Mouse (Mus musculus) brain, embryonic 18.5 days (tissue): ENCODE measurements around the gene Amacr.
"Not testable (repeated sequence)": the region's sequence is repeated elsewhere in the genome, so short reads cannot be mapped to it uniquely, and the experiment has no call there.

ENCODE experiments used
- DNase-seq: peaks from one replicate; pipeline ENCODE4 v3.0.0-alpha.2; 2012; ENCODE audit warnings: low read depth, low spot score

The Amacr gene

DNA sequence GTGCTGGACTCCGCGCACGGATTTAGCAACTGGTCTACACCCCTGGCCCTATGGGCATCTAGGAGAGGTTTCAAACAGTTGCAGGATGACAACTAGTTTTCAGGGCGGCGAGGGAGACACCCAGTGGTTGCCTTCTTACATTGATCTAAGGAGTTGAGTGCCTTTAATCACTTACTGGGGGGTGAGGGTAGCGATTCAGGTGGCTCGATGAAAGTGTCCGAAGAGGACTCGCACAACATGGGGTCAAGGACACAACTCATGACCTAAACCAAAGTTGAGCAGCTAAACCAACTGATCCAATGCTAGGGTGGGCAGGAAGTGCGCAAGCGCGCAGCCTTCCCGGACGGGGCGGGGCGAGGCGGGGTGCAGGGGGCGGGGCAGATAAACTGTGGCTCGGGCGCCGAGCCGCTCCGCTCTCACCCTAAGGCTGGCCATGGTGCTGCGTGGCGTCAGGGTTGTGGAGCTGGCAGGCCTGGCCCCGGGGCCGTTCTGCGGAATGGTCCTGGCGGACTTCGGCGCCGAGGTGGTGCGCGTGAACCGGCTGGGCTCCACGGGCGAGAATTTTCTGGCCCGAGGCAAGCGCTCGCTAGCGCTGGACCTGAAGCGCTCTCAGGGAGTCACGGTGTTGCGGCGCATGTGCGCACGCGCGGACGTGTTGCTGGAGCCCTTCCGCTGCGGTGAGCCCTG is at the start of gene Amacr:
Amacr (plus strand) TSS at position 380 of the 687 bp plus-strand sequence.
- peak; percentile 68 for DNase-seq

DNA sequence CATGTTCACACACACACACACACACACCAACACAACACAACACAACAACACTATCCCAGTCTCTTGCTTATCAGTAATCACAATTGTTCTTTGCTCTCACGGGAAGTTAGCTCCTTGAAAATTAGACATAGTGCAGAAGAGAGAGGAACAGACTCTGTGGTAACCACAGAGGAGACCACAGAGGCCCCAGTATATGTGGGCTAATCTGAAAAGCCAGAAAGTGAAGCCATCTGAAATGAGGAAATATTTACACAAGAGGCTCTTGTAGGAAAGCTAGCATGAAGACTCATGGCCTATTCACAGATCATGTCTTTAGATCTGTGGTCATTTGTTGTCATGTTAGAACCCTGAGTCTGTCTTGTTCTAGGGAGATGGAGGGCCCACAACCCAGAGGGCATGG is 47.6 kb upstream of the Amacr start:
- DNase-seq, result no peak

DNA sequence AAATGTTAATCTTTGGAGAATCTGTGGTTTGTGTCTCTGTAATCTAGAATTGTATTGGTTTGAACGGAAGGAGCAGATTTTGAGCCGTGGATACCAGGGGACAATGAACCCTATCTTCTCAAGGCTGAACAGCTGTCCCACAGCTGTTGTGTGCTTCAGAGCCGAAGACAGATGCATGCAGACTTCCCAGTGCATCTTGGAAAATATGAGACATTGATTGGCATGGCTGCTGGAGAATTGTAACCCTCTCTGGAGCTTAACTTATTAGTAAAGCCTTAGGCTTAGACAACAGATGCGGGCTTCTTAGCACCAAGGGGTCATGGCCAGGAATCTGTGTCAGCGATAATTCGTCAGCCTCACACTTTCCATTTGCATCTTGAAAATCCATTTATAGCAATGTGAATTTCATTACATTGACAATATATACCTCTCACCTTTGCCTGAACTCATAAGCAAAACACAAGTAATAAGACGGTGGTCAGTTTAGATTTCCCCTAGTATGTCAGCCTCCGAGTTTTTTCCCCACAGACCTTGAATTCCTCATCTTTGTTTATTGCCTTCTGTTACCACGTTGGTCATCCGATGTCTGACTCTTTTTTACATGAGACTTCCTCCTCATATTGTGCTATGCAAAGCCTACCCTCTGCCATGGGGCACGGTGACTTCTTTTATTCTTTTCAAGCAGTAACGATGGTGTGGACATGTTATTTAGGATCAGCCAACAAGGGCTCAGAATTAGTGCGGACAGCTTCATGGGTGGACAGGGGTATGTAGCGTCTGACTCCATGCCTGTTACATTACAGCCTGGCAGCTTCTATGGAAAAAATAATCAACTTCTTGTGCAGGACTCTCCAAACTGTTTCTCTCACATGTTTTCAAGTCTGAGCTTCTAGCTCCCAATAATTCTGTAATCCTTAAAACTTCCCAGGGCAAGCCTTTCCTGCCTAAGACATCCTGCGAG is 41.1 kb upstream of the Amacr start:
- no peak for DNase-seq

DNA sequence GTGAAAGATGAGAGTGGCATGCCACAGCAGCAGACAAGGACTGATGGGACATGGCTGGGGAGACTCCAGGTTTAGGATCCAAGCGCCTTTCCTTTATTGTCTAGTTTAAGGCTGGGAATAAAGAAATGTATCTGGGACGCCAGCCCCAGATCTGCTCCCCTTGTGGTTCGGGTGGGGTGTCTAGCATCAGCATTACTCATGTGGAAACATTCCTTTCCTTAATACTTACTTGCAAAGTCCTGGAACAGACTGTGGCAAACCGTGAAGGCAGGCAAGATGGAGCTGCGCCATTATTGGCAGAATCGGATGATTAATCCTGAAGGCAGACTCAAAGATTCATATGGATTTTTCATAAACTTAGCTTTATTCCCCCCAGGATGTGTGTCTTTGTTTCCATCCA is 39.7 kb upstream of the Amacr start:
- no peak for DNase-seq

DNA sequence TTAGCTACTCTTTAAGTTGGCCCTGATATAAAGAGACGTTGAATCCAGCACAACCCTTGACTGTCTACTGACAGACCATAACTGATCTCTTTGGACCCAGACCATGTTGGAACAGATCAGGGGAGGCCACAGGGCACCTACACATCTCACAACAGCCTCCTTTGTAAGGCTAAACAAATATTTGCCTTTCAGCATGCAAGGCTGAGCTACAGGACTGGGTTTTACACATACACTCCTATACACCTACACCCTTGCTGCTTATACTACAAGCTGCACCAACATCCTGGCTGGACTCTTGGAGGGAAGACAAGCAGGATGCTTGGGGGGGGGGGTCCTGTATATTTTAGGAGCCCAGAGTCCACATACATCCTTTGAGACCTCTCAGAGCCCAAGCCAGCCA is 33.7 kb upstream of the Amacr start:
- no peak for DNase-seq

DNA sequence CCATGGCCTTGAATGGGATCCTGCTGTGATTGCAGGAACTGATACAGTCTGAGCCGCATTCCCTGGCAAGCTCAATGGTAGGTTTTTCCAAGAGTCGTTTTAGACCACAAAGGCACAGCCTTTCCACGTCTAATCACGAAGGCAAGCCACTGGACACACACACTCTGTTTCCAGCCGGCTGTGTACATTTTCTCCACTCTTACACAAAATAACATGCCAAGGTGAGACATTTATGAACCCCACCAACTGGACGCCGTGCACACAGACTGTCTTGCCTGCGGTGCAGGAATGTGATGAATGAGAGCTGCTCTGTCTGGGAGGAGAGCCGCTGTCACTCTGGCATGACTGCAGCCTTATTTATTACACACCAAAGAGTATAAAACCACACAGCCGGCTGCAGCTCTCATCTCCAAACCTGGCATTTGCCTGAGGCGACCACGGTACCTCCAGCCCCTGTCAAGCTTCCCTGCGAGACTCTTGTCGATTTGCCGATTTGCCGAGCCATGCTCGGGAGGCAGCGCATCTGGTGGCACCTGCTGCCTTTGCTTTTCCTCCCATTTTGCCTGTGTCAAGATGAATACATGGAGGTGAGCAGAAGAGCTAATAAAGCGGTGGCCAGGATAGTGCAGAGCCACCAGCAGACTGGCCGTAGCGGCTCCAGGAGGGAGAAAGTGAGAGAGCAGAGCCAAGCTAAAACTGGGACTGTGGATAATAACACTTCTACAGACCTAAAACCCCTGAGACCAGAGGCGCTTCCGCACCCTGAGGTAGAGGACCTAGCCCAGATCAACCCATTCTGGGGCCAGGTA is 29.4 kb upstream of the Amacr start, which contains the start of gene C1qtnf3:
C1qtnf3 (plus strand) TSS at position 382 of the 809 bp plus-strand sequence.
- no peak for DNase-seq

DNA sequence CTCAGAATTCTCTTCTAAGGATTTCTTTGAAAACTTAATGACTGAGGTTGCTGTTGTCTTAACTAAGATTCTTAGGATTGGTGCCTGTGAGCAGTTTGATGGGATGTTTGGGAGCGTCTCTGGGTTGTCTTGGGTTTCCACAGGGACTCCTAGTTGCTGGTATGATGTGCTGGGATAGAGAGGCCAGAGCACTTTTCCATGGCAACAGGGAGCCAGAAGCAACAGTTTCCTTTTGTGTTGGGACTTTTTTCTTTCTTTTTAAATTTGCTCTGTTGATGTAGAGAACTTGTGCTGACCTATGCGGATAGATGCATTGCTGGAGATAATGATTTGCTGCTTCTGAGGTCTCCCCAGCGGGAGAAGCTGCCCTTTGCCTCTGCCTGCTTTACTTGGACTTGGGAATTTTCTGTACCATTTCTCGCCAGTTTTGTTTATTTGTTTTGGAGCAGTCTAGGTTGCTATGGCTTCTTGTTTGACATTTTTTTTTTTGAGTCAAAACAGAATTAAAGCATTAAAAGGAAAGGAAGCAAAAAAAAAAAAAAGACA is 28.7 kb upstream of the Amacr start:
- no peak for DNase-seq

DNA sequence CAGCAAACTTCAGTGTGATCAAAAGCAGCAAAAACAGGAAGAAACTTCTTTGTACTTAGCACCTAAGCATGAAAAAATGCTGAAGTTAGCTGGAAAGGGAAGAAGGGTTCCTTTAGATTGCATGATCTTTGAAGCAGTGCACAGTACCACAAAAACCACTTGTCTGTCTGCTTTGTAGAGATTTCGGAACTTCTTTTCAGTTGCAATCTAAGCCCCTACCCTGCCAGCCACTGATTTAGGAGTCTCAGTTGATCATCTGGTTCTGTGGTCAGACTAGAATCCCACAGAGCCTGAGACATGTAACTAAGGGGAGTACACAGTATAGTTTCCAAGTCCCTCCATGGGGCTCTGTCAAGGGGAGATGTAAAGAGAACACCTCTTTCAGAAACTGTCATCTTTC is 28.1 kb upstream of the Amacr start:
- no peak for DNase-seq

DNA sequence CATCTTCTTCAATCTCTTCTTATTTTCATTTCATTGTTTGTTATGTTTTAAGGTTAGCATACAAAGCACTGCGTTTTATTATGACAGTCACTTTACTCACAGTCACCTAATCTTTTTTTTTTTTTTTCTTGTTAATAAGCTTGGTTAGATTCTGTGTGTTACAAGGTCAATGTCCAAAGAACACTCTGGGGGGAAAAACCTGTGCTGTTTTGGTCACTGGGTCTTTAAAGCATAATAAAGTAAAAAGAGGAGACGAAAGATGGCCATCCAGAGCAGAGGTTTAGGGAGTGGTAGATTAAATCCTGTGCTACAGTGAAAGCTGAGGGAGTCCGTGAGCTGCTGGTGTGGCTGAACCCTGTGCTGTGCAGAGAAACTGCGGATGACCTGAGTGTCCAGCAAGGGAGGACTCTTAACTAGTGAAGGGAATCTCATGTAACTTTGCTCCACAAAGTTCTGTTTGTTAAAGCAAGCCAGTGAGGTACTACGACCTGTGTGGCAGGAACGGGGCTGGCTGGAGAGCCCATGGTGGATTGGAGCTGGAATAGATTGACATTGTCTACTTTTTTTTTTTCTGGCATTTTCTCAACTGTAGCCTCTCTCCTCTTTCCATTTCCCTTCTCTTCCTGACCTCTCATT is 27.1 kb upstream of the Amacr start:
- DNase-seq, result no peak

DNA sequence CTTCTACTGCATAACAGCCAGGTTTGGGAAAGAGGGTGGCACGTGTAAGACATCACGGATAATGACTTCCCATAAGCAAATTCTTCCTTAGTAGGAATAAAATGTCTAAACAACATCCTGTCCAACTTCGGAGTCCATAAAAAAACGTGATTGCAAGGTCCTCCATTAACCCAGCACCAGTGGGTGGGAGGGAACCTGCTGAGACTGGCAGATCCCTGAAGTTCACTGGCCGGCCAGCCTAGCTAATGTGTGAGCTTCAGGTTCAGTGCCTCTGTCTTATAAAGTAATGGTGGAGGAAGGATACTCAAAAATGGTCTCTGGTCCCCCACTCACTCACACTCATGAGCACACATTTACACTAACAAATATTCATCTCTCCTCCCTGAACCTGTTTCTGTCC is 26.4 kb upstream of the Amacr start:
- DNase-seq, result no peak

DNA sequence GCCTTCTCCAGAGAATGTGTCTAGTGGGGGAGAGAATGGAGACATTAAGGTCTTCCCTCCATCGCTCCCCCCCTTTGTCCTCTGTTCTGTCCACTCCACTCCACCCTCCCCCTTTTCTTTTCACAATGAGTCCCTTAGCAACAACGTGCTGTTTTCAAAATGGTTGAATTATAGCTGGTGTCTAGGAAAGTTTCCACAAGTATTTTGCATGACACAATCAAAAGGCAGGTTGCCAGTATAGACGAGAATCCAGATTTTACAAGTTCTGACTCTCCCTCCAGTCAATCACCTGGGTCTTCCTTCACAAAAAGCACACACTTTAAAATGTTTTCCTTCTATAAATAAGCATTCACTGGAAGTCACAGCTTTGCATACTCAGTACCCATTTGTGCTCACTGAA is 24.9 kb upstream of the Amacr start:
- no peak for DNase-seq

DNA sequence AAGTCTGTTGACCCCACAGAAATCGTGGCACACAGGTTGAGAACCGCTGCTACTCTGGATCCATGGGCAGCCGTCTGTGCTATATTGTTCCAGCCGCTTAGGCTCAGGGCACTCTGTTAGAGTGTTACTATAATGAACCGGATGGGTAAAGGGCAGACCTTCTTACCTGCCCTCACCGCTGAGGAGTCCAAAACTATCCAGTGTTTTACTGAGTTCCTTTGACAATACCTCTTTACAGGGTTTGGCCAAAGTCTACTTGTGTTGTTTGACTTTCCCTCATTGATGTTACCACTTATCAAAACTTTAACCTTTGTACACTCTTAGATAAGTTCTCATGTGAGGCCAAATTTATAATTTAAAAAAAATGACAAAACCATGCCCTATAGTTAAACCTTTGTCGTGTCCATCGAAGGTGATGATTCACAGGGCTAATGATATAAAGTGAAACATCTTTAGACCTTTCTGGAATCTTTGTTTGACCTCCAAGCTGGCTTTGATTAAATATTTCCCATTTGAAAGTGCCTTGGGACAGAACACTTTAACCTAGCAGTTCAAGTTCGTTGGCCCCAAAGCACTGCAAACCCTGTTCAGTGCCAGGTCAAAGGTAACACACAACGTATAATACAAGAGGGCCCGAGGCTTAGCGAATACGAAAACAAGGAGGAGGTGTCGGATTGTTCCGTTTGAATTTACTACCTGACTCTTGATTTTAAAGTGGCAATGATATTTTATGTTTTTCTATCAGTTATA is 22.1 kb upstream of the Amacr start:
- no peak for DNase-seq

DNA sequence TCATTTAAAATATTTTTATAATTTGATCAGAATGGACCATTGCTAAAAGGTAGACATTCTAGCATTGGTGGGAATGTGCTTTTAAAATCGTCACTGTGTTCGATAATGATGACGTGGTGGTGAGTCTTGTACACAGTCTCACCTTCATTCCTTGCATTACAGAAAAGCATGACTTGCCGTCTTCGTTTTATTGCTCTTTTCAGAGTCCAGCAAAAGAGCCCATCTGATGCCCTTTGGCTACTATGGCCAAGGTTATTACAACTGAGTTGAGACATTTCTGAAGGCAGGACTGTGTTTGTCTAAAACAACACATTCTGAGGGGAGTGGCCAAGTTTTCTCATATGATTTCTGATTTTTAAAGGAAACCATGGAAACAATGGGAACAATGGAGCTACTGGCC is 21.3 kb upstream of the Amacr start:
- DNase-seq, result no peak

DNA sequence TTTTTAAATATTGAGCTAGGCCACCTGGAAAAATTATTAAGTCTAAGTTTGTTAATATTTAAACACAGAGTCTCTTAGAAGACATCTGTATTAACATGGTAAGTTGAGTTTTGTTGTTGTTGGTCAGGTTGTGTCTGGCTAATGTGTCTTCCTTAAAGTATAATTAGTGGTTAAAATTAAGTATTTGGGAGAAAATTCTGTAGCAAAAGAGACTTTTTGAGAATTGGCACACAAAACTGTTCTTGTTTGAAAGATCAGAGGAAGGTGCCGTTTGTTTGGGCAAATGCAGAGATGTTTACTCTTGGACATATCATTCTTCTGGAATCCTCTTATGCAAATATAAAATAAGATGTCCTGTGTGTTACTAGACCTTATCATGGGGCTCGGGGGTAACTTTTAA is 19.0 kb upstream of the Amacr start:
- no peak for DNase-seq

DNA sequence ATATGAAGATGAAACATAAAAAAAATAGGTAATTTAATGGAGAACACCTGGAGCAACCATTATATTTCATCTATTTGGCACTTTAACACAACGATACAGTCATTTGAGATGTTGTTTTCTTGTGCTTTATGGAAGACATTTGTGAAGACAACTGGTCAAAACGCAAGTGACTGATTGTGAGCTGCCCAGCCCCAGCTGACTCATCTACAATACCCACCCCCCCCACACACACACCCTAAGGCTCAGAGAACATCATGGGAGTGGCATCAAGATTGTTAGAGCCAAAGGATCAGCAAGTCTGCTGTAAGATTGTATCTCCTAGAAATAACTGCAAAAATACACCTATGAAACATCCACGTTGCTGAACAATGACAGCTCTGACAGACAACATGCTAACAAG is 12.1 kb upstream of the Amacr start:
- no peak for DNase-seq

DNA sequence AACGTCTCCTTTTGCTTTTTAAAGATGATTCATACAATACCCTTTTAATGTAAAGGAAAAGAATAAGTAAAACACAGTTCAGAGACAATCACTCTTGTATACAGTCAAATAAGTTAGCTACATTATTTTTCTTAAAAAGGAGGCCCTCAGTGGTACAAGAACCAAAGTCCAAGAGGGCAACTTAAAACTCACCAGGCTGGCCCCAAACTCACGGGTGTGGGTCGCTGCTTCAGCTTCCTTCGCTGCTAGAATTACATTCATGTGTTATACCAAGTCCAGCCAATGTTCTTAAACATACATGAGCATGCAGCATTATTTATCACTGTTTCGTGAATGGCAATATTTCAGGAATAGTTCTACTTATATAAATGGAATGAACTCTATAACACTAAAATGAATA is 10.8 kb upstream of the Amacr start:
- DNase-seq, result no peak

DNA sequence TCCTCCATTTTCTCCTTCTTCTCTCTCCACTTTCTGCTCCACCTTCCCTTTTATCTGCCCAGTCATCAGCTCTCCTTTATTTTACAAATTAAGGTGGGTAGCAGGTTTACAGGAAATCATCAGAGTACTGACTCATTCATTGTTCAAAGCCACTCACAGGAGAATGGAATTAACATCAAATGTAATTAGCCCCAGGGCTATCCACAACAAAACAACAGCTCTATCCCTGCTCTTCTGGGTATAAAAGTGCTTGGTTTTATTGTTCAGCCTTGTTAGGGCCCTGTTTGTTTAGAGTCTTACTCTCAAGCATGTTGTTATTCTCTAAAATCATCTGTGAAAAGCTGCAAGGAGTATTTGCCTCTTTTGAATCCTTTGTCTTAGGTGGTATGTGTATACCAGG is 4.4 kb upstream of the Amacr start:
- no peak for DNase-seq

DNA sequence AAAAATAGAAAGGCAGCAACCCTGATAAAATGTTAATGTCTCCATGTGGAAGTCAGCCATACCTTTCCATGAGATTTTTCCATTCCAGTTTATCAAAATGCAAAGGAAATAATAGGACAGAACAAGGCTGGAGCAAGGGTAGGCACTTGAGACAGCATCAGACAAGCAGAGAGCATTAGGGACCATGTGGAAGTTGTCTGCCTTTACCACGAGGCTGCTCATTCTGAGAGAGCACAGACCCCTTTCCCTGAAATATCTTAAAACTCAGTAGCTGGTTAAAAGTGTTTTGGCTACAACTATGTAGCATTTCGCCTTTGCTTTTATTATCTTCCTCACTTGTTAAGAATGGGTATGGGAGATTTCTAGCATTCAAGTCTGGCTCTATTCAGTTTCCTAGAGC is 844 bp upstream of the Amacr start:
- no peak for DNase-seq

DNA sequence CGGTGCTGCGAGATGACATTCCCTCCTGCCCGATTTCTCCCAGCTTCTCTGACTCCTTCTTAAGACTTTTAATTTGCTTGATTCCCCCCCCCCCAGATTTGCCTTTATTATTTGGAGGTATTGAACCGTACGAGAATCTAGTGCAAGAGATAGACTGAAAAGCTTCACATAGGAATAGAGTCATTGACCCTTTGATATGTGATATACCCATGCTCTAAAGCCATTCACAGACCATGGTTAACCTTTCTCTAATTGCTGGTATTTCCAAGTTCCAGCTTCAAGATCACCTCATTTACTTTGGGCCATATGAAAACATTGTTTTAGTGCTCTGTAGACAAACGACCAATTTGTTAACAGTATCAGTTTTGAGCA is 494 bp downstream of the Amacr start:
- DNase-seq, result no peak

DNA sequence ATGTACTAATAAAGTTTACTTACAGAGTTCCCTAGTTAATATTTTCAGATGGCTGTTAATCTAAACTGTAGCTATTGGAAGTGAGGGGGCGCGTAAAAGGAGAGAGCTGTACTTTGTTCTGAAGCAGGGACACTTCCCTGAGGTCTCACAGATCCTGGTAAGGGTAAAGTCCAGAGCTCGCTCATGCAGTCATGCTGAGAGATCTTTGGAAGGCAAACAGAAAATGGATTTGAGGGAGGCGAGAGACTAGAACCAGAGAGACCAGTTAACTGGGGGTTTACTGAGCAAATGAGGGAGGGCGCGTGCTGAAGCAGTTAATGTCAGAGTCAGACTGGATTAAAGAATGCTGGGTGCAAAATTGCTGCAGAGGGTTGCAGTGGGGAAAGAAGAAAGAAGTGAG is 4.2 kb downstream of the Amacr start:
- no peak for DNase-seq

DNA sequence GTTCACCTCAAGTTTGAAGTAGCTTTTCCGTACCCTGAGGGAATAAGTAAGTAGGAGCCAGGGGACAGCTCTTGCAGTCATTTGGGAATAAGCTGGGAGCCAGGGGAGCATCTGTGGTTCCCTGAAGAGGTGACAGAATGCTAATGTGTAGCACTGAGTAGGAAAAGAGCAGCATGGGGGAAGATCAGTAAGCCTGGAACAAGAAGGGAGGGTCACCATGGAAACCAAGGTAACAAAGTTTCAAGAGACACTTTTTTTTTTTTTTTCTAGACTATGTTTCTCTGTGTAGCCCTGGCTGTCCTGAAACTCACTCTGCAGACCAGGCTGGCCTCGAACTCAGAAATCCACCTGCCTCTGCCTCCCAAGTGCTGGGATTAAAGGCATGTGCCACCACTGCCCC is 4.9 kb downstream of the Amacr start:
- not testable (repeated sequence) for DNase-seq
